Mouse (Mus musculus): ENCODE measurements around the gene Lad1. TPM values are rescaled to one million over a fixed set of nuclear protein-coding genes. Genes with fewer than 3 reads are reported as not detected.

Gene Lad1
- polyA plus RNA-seq, 1 experiment from 2014 or later: 0.75 TPM

GRCm38 (mm10) chr1:135868570-135868969, 50.2 kb downstream of the Lad1 start:
- Histone ChIP-seq H3K4me2 (replicated peaks) (no peak overlapping the region), H3K36me3 (no peaks in the 10 kb centered on the region), H3K9ac (no peak overlapping the region), H3K4me1 (no peaks in the 10 kb centered on the region), H3K9me3 (no peaks in the 10 kb centered on the region), H3K27ac (no peak overlapping the region), H3K27me3 (replicated peaks) (no peaks in the 10 kb centered on the region; the same call in 1 of the 2 replicates), H3K4me3 (no peak overlapping the region)
- no peak for ATAC-seq (ENCODE audit: low FRiP score, low read depth)
- 88% methylated on average over 6 of the region's 6 CpGs for WGBS

GRCm38 (mm10) chr1:135872991-135873390, 54.6 kb downstream of the Lad1 start:
- no peak overlapping the region for H3K27ac ChIP-seq
- no peaks in the 10 kb centered on the region for H3K9me3 ChIP-seq
- no peak overlapping the region for H3K9ac ChIP-seq
- 91% methylated on average over 4 of the region's 4 CpGs for WGBS
- H3K4me1 ChIP-seq: no peaks in the 10 kb centered on the region
- H3K4me3 ChIP-seq: no peak overlapping the region
- no peak overlapping the region for H3K4me2 ChIP-seq (replicated peaks)
- no peaks in the 10 kb centered on the region for H3K27me3 ChIP-seq (replicated peaks)
- H3K36me3 ChIP-seq: no peaks in the 10 kb centered on the region
- ATAC-seq (ENCODE audit: low FRiP score, low read depth): no peak

GRCm38 (mm10) chr1:135877248-135877647, 58.9 kb downstream of the Lad1 start:
- Histone ChIP-seq H3K9me3 (no peaks in the 10 kb centered on the region), H3K27ac (no peak overlapping the region), H3K27me3 (replicated peaks) (no peaks in the 10 kb centered on the region), H3K9ac (no peak overlapping the region), H3K36me3 (no peaks in the 10 kb centered on the region), H3K4me1 (no peaks in the 10 kb centered on the region), H3K4me2 (replicated peaks) (no peak overlapping the region), H3K4me3 (no peak overlapping the region)
- 70% methylated on average over 2 of the region's 2 CpGs for WGBS
- no peak for ATAC-seq (ENCODE audit: low FRiP score, low read depth)

GRCm38 (mm10) chr1:135882385-135883109, 64.1 kb downstream of the Lad1 start:
- 72% methylated on average over 10 of the region's 10 CpGs for WGBS
- Histone ChIP-seq H3K27me3 (replicated peaks) (no peaks in the 10 kb centered on the region), H3K4me1 (no peaks in the 10 kb centered on the region), H3K4me2 (replicated peaks) (no peak overlapping the region), H3K9ac (no peak overlapping the region), H3K9me3 (no peaks in the 10 kb centered on the region), H3K36me3 (no peaks in the 10 kb centered on the region), H3K27ac (no peak overlapping the region), H3K4me3 (no peak overlapping the region)
- no peak for ATAC-seq (ENCODE audit: low FRiP score, low read depth)

Other genes starting within 250 kb of the Lad1 start
- 28.4 and 29.9 TPM in 2 replicates for gene Nav1, start 211.3 kb upstream of the Lad1 start, polyA plus RNA-seq (2016; fragmentation: Nextera tagmentation; extraction: Ambion mirVana)
- gene Csrp1, start 98.5 kb upstream of the Lad1 start, polyA plus RNA-seq (2016; fragmentation: Nextera tagmentation; extraction: Ambion mirVana): 44.9 and 45.1 TPM in 2 replicates
- 21.9 and 24.1 TPM in 2 replicates for gene Phlda3, start 52.5 kb upstream of the Lad1 start, polyA plus RNA-seq (2016; fragmentation: Nextera tagmentation; extraction: Ambion mirVana)
- gene Tnni1, start 39.2 kb upstream of the Lad1 start, polyA plus RNA-seq (2016; fragmentation: Nextera tagmentation; extraction: Ambion mirVana): 27.4 and 41.5 TPM in 2 replicates
- gene Tnnt2, start 17.8 kb downstream of the Lad1 start, polyA plus RNA-seq (2016; fragmentation: Nextera tagmentation; extraction: Ambion mirVana): 13.3 and 19.4 TPM in 2 replicates
- gene Pkp1, start 100.6 kb downstream of the Lad1 start, polyA plus RNA-seq (2016; fragmentation: Nextera tagmentation; extraction: Ambion mirVana): 0.11 and 0.25 TPM in 2 replicates
- gene Igfn1, start 187.7 kb downstream of the Lad1 start, polyA plus RNA-seq (2016; fragmentation: Nextera tagmentation; extraction: Ambion mirVana): not detected in 2 replicates
- gene Tmem9, start 189.6 kb downstream of the Lad1 start, polyA plus RNA-seq (2016; fragmentation: Nextera tagmentation; extraction: Ambion mirVana): 151 and 152 TPM in 2 replicates
- gene Ascl5, start 232.2 kb downstream of the Lad1 start, polyA plus RNA-seq (2016; fragmentation: Nextera tagmentation; extraction: Ambion mirVana): not detected in 2 replicates
- 0.81 and 0.93 TPM in 2 replicates for gene Cacna1s, start 234.2 kb downstream of the Lad1 start, polyA plus RNA-seq (2016; fragmentation: Nextera tagmentation; extraction: Ambion mirVana)

All from neural tube, embryonic 12.5 days (tissue).